Mouse (Mus musculus): Measurements from ENCODE around the gene Prdm8. TPM values are rescaled to one million over a fixed set of nuclear protein-coding genes. Genes with fewer than 3 reads are reported as not detected.

Prdm8 gene
- polyA plus RNA-seq, 1 experiment: not detected

- H3K4me1 ChIP-seq (ENCODE audit: control insufficient read depth, insufficient read depth, low read length): peaks cover 5% of the 10 kb centered on the region
- no peak overlapping the region for H3K4me3 ChIP-seq (ENCODE audit: insufficient read depth, low read length)
- TF ChIP-seq POLR2A (IDR thresholded peaks at IDR 0.05; ENCODE audit: borderline replicate concordance, low read depth, low read length) (no peak), CTCF (IDR thresholded peaks at IDR 0.05; ENCODE audit: low read depth, low read length) (no peak)
- no peak overlapping the region for H3K27ac ChIP-seq (ENCODE audit: insufficient read depth, low read depth, low read length)
Observed at GRCm38 (mm10) chr5:98171651-98172230, 4.7 kb downstream of the Prdm8 start.

- Histone ChIP-seq H3K4me1 (ENCODE audit: control insufficient read depth, insufficient read depth, low read length) (peaks cover 5% of the 10 kb centered on the region), H3K4me3 (ENCODE audit: insufficient read depth, low read length) (no peak overlapping the region), H3K27ac (ENCODE audit: insufficient read depth, low read depth, low read length) (no peak overlapping the region)
- TF ChIP-seq CTCF (IDR thresholded peaks at IDR 0.05; ENCODE audit: low read depth, low read length) (no peak), POLR2A (IDR thresholded peaks at IDR 0.05; ENCODE audit: borderline replicate concordance, low read depth, low read length) (no peak)
Observed at GRCm38 (mm10) chr5:98172502-98173181, 5.6 kb downstream of the Prdm8 start.

- Histone ChIP-seq H3K4me3 (ENCODE audit: insufficient read depth, low read length) (no peak overlapping the region), H3K4me1 (ENCODE audit: control insufficient read depth, insufficient read depth, low read length) (peaks cover 3% of the 10 kb centered on the region), H3K27ac (ENCODE audit: insufficient read depth, low read depth, low read length) (no peak overlapping the region)
- TF ChIP-seq CTCF (IDR thresholded peaks at IDR 0.05; ENCODE audit: low read depth, low read length) (no peak), POLR2A (IDR thresholded peaks at IDR 0.05; ENCODE audit: borderline replicate concordance, low read depth, low read length) (no peak)
Observed at GRCm38 (mm10) chr5:98173694-98174093, 6.7 kb downstream of the Prdm8 start.

GRCm38 (mm10) chr5:98179606-98180005 lies 12.6 kb downstream of the Prdm8 start:
- Histone ChIP-seq H3K27ac (ENCODE audit: insufficient read depth, low read depth, low read length) (no peak overlapping the region), H3K4me3 (ENCODE audit: insufficient read depth, low read length) (no peak overlapping the region), H3K4me1 (ENCODE audit: control insufficient read depth, insufficient read depth, low read length) (no peaks in the 10 kb centered on the region)
- no peak for TF ChIP-seq CTCF (IDR thresholded peaks at IDR 0.05; ENCODE audit: low read depth, low read length)
- no peak for TF ChIP-seq POLR2A (IDR thresholded peaks at IDR 0.05; ENCODE audit: borderline replicate concordance, low read depth, low read length)

GRCm38 (mm10) chr5:98180461-98180887 lies 13.5 kb downstream of the Prdm8 start:
- H3K4me1 ChIP-seq (ENCODE audit: control insufficient read depth, insufficient read depth, low read length): no peaks in the 10 kb centered on the region
- no peak overlapping the region for H3K4me3 ChIP-seq (ENCODE audit: insufficient read depth, low read length)
- H3K27ac ChIP-seq (ENCODE audit: insufficient read depth, low read depth, low read length): no peak overlapping the region
- TF ChIP-seq POLR2A (IDR thresholded peaks at IDR 0.05; ENCODE audit: borderline replicate concordance, low read depth, low read length): no peak
- no peak for TF ChIP-seq CTCF (IDR thresholded peaks at IDR 0.05; ENCODE audit: low read depth, low read length)

DNA sequence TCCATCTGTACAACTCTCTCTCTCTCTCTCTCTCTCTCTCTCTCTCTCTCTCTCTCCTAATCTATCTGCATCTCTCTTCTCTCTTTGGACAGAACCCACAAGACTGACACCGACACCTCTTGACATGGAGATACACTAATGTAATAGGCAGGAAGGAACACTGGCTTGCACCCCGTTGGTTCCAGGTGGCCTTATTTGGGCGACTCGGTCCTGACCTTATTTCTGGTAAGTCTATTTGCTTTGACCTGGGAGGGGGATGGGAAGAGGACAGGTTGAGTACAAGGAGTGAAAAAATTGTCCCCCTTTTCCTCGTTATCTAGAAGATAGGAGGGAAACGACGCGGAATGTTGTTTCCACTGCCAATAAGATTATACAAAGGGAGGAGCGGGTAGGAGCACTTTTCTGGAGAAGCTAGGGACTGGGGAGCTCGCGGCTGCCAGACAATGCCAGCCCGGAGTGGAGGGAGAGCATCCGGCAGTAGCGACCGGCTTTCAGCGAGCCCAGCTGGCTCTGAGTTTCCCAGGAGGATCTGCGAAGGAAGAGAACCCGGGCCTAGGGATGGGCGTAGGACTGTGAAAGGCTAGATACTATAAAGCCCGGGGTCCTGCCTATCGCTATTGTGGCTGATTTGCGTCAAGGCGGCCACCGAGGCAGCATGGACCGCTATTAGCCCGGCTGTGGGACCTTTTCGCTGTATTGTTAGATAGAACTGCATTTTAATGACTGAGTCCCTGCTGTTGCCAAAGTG lies 14.1 kb downstream of the Prdm8 start:
- no peaks in the 10 kb centered on the region for H3K4me1 ChIP-seq (ENCODE audit: control insufficient read depth, insufficient read depth, low read length)
- H3K4me3 ChIP-seq (ENCODE audit: insufficient read depth, low read length): no peak overlapping the region
- no peak overlapping the region for H3K27ac ChIP-seq (ENCODE audit: insufficient read depth, low read depth, low read length)
- TF ChIP-seq CTCF (IDR thresholded peaks at IDR 0.05; ENCODE audit: low read depth, low read length): no peak
- TF ChIP-seq POLR2A (IDR thresholded peaks at IDR 0.05; ENCODE audit: borderline replicate concordance, low read depth, low read length): no peak

DNA sequence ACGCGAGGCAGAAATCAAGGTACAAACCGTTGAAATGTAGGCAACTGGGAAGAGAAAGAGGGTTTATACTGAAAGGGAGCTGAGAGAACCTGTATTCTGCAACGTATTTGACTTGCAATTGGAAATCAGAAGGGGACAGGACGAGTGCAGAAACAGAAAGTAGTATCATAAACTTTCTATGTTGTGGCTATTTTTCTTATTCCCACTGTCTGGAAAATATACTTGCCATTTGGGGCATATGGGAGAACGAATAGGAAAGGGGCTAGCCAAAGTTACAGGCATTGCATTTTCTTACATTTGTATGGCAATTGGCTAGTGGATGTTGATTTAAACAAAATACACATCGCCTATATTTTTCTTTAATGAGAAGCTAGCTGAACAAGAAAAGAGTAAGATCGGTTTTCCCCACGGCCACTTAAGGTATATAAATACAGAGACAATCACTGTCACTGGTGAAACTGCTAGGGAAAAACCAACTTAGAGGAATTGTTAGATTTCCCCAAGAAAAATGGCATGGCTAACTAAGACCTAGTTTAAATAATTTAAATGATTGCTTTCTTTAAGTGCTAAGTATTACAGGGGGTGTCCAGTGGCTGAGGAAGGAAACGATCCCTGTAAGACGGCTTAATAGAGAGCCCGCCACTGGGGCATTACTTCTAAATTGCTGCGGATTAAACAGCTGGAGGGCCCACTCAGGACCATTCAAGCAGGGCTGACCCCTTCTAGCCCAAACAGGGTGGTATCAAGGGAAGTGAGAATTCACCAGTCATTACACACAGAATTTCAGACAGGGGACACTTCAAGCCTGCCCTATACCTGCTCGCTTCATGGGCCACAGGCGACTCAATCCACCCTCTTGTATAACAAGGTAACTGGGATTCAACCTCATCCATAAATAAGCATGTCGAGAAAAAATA lies 14.9 kb downstream of the Prdm8 start:
- Histone ChIP-seq H3K4me1 (ENCODE audit: control insufficient read depth, insufficient read depth, low read length) (no peaks in the 10 kb centered on the region), H3K4me3 (ENCODE audit: insufficient read depth, low read length) (no peak overlapping the region)
- TF ChIP-seq POLR2A (IDR thresholded peaks at IDR 0.05; ENCODE audit: borderline replicate concordance, low read depth, low read length) (no peak), CTCF (IDR thresholded peaks at IDR 0.05; ENCODE audit: low read depth, low read length) (no peak)

GRCm38 (mm10) chr5:98182603-98182920 lies 15.6 kb downstream of the Prdm8 start:
- TF ChIP-seq CTCF (IDR thresholded peaks at IDR 0.05; ENCODE audit: low read depth, low read length) (no peak), POLR2A (IDR thresholded peaks at IDR 0.05; ENCODE audit: borderline replicate concordance, low read depth, low read length) (no peak)
- no peak overlapping the region for H3K27ac ChIP-seq (ENCODE audit: insufficient read depth, low read depth, low read length)
- no peaks in the 10 kb centered on the region for H3K4me1 ChIP-seq (ENCODE audit: control insufficient read depth, insufficient read depth, low read length)
- no peak overlapping the region for H3K4me3 ChIP-seq (ENCODE audit: insufficient read depth, low read length)

More for the DNA sequence above, 14.9 kb downstream of the Prdm8 start:
- no peak overlapping the region for H3K27ac ChIP-seq (ENCODE audit: insufficient read depth, low read depth, low read length)

DNA sequence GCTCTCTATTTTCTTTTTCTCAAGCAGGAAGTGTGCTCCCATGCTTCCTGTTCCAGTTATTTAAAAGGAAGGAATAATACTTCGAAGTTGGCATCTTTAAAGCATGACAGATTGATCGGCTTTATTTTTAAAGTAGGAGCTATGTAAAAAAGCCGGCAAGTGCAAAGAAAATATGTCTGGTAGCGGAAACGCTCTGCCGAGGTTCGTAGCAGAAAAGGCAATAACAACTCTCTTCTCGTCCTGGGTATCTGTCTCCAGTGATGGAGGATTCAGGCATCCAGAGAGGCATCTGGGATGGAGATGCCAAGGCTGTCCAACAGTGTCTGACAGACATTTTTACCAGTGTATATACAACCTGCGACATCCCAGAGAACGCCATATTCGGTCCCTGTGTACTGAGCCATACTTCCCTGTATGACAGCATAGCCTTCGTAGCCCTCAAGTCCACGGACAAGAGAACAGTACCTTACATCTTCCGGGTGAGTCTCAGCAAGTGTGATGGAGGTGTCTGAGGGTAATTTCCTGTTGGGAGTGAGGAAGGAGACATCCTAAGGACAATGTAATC lies 16.1 kb downstream of the Prdm8 start:
- TF ChIP-seq CTCF (IDR thresholded peaks at IDR 0.05; ENCODE audit: low read depth, low read length) (no peak), POLR2A (IDR thresholded peaks at IDR 0.05; ENCODE audit: borderline replicate concordance, low read depth, low read length) (no peak)
- Histone ChIP-seq H3K4me3 (ENCODE audit: insufficient read depth, low read length) (no peak overlapping the region), H3K27ac (ENCODE audit: insufficient read depth, low read depth, low read length) (no peak overlapping the region), H3K4me1 (ENCODE audit: control insufficient read depth, insufficient read depth, low read length) (no peaks in the 10 kb centered on the region)
